In the genomic region with DNA sequence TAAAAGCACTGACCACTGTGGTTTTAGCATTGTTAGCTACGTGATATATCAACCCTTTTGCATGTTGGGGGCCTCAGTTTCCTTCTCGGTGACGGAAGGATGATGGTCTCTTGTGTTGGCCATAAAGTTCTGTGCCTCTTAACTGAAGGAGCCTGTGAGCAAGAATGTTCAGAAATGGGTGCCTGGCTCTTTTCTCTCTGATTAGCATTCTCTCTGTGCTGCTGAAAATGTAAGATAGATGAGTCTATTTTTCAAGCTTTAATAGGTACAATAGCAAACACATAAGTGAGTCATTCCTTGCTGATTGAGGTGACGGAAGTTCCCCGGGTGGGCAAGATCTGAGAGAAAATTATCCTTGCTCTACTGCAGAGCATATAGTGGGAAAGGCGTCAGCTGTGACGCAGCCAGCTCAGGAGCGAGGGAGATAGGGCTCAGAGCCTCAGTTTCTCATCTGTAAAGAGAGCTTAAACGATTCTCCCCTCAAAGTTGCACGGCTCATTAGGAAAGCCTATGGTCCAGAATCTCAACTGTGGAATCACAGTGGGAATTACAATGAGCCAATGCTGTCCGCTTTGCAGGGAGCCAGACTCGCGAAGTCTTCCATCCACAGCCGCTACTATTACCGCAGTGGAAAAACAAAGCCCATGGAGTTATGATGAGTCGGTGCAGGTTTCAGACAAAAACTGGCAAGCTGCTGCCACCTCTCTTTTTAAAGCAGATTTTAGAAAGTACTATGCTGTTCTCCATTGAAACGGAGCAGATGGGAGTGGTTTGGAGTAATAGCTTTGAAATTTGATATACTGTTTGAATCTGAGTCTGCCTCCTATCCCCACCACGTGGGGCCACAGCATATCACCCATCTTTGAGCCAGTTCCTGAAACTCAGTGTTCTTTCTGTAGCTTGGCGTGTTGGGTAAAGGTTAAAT, we compare ENCODE assay signal across 10 mouse cellular contexts. TPM values are rescaled to one million over a fixed set of nuclear protein-coding genes. Genes with fewer than 3 reads are reported as not detected.
DNase-seq lines count a peak whose midpoint lies in the region; ATAC-seq and TF ChIP-seq lines count a peak whose summit lies in the region.
"Had no signal": no experiment of that assay in that cellular context is flagged by ENCODE, and none has a peak within 500 bp of the region (broad histone marks: within the 10 kb centered on the region; RNA-seq: fewer than 3 reads in every experiment).

No protein-coding gene starts in this region.

- ATAC-seq in lung, embryonic 16.5 days (ENCODE audit: low read depth) = peak; percentile 67; the same call in 1 of the 2 replicates
- ATAC-seq in stomach, embryonic 16.5 days (ENCODE audit: insufficient read depth, low FRiP score) = no peak

- TF ChIP-seq CTCF in gastrocnemius, adult 2 months (IDR thresholded peaks at IDR 0.05) = no peak

- no peaks in the 10 kb centered on the region for H3K36me3 ChIP-seq in lung, embryonic 16.5 days (ENCODE audit: control insufficient read depth, insufficient read depth, low read length)
- no peaks in the 10 kb centered on the region for H3K36me3 ChIP-seq in stomach, embryonic 16.5 days (ENCODE audit: control insufficient read depth, insufficient read depth, low read length)

- DNase-seq in gastrocnemius, adult 2 months = no peak
- no peak for DNase-seq in gastrocnemius, postnatal 4 days (ENCODE audit: low spot score in 2 of 2)
- DNase-seq in lung, adult 18-20 months = no peak
- DNase-seq in layer of hippocampus, postnatal 36 days = peak; percentile 10 to 19
- DNase-seq in lung, postnatal 10 days = no peak
- DNase-seq in cerebellum, postnatal 4 days (ENCODE audit: low spot score in 2 of 2) = no peak
- DNase-seq: kidney, postnatal 14 days had no signal

- H3K9ac ChIP-seq in lung, embryonic 16.5 days (ENCODE audit: low read length) = no peak overlapping the region
- no peak overlapping the region for H3K9ac ChIP-seq in stomach, embryonic 16.5 days (ENCODE audit: low read length)

- H3K4me2 ChIP-seq in lung, embryonic 16.5 days (ENCODE audit: low read depth, low read length) = peak overlapping the region; percentile 49
- H3K4me2 ChIP-seq in stomach, embryonic 16.5 days (ENCODE audit: low read depth, low read length) = peak overlapping the region; percentile 43

- H3K4me3 ChIP-seq in gastrocnemius, adult 2 months = peak overlapping the region; percentile 38
- H3K4me3 ChIP-seq in lung, embryonic 16.5 days (ENCODE audit: low read length) = peak overlapping the region; percentile 21; the same call in 1 of the 2 replicates
- H3K4me3 ChIP-seq in stomach, embryonic 16.5 days (replicated peaks; ENCODE audit: low read length) = peak overlapping the region; percentile 25

- no peaks in the 10 kb centered on the region for H3K9me3 ChIP-seq in lung, embryonic 16.5 days (ENCODE audit: control insufficient read depth, low read length)
- no peaks in the 10 kb centered on the region for H3K9me3 ChIP-seq in stomach, embryonic 16.5 days (replicated peaks; ENCODE audit: control insufficient read depth, low read length)

- H3K27ac ChIP-seq in gastrocnemius, adult 2 months = no peak overlapping the region
- H3K27ac ChIP-seq in lung, embryonic 16.5 days (ENCODE audit: low read length) = no peak overlapping the region
- no peak overlapping the region for H3K27ac ChIP-seq in stomach, embryonic 16.5 days (ENCODE audit: low read length)

- H3K27me3 ChIP-seq in lung, embryonic 16.5 days (ENCODE audit: control insufficient read depth, insufficient read depth, low read depth, low read length) = no peaks in the 10 kb centered on the region
- H3K27me3 ChIP-seq in stomach, embryonic 16.5 days (ENCODE audit: control insufficient read depth, insufficient read depth, low read length) = no peaks in the 10 kb centered on the region

- 53% methylated on average over 19 of the region's 19 CpGs for WGBS in lung, embryonic 16.5 days
- 54% methylated on average over 19 of the region's 19 CpGs for WGBS in stomach, embryonic 16.5 days

- intact Hi-C loops in gastrocnemius, adult 2 months (cut with DNase I) = no loop called here

- 0 out of 2 replicates have a peak, but pooled peaks cover 2% of the 10 kb centered on the region for H3K4me1 ChIP-seq in lung, embryonic 16.5 days (replicated peaks; ENCODE audit: control insufficient read depth, insufficient read depth, low read length)
- H3K4me1 ChIP-seq in stomach, embryonic 16.5 days (ENCODE audit: control insufficient read depth, insufficient read depth, low read length) = no peaks in the 10 kb centered on the region

RNA-seq across cellular contexts. Expression of a gene that starts 15.5 kb away (rescaled TPM):
- under 1 TPM in 1 of 2 experiments, not detected in 1; 0.31 TPM for total RNA-seq in gastrocnemius, adult 2 months (2021)
- under 1 TPM; 0.32 to 0.93 TPM for total RNA-seq in gastrocnemius, postnatal 4 days (2021)
- polyA plus RNA-seq in lung, embryonic 16.5 days (2015; fragmentation: Nextera tagmentation; extraction: Ambion mirVana) = 0.18 and 0.64 TPM in 2 replicates
- total RNA-seq in layer of hippocampus, postnatal 36 days (2021) = not detected
- polyA plus RNA-seq in stomach, embryonic 16.5 days (2015; fragmentation: Nextera tagmentation; extraction: Ambion mirVana) = 0.55 and 0.74 TPM in 2 replicates
- total RNA-seq: neutrophil, adult 5-6 weeks had no signal

Comparison
In these comparisons a context has a peak if more than half of its experiments do, and no peak if none do; other contexts are left out.
1. DNase-seq: peak in layer of hippocampus, postnatal 36 days (2 of 2); none in gastrocnemius, adult 2 months (single experiment), gastrocnemius, postnatal 4 days (0 of 2), lung, adult 18-20 months (0 of 2), lung, postnatal 10 days (single experiment) and cerebellum, postnatal 4 days (0 of 2).
2. Peak in every context shown above with its lines, with median percentiles within 50 percentile points of each other: H3K4me3 ChIP-seq.